Mouse (Mus musculus): ENCODE results near the gene Taar7f.
"Not testable (repeated sequence)": the region's sequence is repeated elsewhere in the genome, so short reads cannot be mapped to it uniquely, and the experiment has no call there.

Gene Taar7f
- long read RNA-seq, experiment 1: 0 reads
- long read RNA-seq, experiment 2: 0 reads

DNA sequence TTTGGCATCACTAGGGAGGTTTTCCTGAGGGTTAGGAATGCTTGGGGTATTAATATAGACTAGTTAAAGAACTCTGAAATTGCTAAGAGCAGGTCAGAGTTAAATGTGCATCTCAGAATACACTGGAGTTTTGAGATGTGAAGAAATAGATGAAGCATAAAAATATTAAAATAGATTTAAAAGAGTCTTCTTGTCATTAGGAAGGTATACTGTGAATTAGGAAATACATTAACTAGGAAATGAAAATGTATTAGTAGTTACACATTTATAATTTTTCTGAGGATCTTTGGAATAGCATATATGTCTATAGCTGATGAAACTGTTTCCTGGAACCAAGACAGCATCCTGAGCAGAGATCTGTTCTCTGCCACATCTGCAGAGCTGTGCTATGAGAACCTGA lies at the start of gene Taar7f:
Gene Taar7f, plus strand, starts transcription at position 301 of the 400 bp plus-strand sequence.
- intact Hi-C loops (cut with DNase I): no loop called here

- intact Hi-C loops (cut with DNase I): no loop called here
These were observed 49.7 kb upstream of the Taar7f start, which contains the start of gene Taar7b for GRCm38 (mm10) chr10:23999639-24000038. Gene Taar7b, plus strand, starts transcription at chr10:23999939.

DNA sequence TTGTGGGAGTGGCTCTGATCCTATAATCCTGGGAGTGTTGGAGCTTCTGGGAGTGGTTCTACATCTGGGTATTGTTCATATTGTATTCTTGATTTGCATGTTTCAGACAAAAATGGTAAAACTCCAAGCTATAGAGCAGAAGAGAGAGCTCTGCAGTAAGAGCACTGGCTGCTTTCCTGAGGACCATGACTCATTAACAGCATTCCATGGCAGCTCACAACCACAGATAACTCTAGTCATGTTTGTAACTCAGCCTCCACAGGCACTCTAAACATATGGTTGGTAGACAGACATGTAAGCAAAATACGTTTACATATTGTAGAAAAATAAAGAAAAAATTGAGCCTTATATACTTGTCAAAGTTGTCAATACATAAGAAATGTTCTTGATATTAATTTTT lies 42.9 kb upstream of the Taar7f start:
- intact Hi-C loops (cut with DNase I): no loop called here

DNA sequence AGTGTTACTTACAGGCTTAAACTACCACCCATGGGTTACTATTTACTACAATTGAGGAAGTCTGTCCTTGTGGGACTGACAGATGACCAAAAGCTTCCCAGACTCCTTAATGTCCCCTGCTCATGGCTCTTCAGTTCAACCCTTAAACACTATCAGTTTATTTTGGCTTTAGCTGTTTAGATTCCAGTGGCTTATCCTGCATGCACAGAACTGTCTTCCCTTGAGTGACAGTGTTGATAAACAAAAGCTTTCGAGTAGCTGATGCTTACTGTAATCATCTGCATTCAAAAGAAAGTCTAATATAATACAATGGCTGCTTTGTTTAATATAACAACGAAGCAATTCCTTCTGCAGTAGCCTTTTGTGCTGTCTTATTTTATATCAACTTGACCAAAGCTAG lies 42.3 kb upstream of the Taar7f start:
- intact Hi-C loops (cut with DNase I): no loop called here

DNA sequence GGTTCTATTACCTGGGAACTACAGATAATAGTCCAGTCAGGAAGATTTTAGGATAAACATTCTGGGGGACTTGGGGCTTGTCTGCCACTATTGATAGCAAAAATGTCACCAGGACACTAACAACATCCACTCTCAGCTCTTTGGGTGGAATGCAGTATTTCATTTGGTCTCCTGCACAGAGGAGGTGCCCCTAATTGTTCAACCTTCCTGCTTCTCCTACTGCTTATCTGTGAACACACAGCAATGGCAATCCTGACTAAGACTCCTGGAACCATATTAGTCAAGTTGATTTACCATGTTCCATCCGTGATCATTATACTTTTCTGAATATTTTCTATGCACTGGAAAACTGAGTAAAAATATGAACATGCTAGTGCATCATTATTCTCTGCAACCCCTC lies 41.2 kb upstream of the Taar7f start:
- intact Hi-C loops (cut with DNase I): no loop called here

DNA sequence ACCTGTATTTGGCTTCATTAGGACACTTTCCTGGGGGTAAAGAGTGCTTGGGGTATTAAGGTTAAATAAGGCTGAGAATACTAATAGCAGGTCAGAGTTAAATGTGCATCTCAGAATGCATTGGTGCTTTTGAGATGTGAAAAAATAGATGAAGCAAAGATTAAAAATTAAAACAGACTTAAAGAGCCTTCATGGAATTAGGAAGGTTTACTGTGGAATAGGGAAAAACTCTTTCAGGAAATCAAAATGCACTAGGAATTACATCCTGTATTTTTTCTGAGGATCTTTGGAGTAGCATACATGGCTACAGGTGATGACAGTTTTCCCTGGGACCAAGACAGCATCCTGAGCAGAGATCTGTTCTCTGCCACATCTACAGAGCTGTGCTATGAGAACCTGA lies 22.4 kb upstream of the Taar7f start, which contains the start of gene Taar7d:
Gene Taar7d, plus strand, starts transcription at position 301 of the 400 bp plus-strand sequence.
- intact Hi-C loops (cut with DNase I): no loop called here

DNA sequence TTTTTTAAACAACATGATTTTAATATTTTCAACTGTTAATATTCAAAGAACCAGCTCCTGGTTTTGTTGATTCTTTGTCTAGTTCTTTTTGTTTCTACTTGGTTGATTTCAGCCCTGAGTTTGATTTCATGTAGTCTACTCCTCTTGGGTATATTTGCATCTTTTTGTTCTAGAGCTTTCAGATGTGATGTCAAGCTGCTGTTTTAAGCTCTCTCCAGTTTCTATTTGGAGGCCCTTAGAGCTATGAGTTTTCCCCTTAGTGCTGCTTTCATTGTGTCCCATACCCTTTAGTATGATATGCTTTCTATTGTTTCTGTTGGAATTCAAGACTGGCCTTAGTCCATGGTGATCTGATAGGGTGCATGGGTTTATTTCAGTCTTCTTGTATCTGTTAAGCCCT lies 18.0 kb upstream of the Taar7f start:
- intact Hi-C loops (cut with DNase I): no loop called here

- intact Hi-C loops (cut with DNase I): no loop called here
These were observed 12.0 kb upstream of the Taar7f start, which contains the start of gene Taar7e for GRCm38 (mm10) chr10:24037314-24037713. Gene Taar7e, plus strand, starts transcription at chr10:24037614.

- intact Hi-C loops (cut with DNase I): no loop called here
These were observed 9.0 kb upstream of the Taar7f start for GRCm38 (mm10) chr10:24040120-24040869.

- intact Hi-C loops (cut with DNase I): no loop called here
These were observed 2.7 kb downstream of the Taar7f start for GRCm38 (mm10) chr10:24052039-24052438.

DNA sequence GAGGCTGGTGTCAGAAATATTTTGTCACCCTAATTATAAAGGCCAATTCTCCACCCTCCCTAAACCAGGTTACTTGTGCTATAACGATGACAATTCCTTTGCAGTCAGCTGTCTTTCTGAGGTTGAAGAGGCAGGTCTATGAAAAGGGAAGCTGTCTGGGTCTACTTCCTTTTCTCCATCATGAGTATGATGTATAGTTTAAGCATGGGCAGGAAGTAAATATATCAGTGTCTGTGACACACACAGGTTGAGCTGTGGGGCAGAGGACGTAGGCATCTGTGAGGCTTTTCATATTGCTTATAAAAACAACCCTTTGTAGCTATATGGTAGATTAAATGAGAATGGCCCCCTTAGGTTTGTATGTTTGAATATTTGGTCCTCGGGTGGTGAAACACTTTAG lies 9.7 kb downstream of the Taar7f start:
- intact Hi-C loops (cut with DNase I): no loop called here

- intact Hi-C loops (cut with DNase I): not testable (repeated sequence)
These were observed 25.4 kb downstream of the Taar7f start for GRCm38 (mm10) chr10:24074751-24075150.

GRCm38 (mm10) chr10:24076200-24076599 lies 26.9 kb downstream of the Taar7f start, which contains the start of gene Taar8a:
Gene Taar8a, plus strand, starts transcription at chr10:24076500.
- intact Hi-C loops (cut with DNase I): not testable (repeated sequence)

DNA sequence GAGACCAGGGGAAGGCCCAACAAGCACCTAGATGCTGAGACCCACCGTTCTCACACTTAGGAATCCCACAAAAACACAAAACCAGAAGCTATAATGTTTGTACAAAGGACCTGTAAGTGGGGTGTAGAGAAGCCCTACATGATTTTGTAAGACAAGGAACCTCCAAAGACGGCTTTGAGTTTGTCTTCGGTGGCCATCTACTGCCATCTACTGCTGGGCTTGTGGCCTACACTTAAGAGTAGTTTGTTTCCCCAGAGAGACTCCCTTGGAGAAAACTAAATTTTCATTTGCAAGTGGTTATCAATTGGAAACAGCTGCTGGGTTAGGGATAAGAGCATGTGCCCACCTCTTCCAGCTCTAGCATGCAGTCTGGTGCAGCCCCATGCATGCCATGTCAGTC lies 30.9 kb downstream of the Taar7f start:
- intact Hi-C loops (cut with DNase I): loop anchor here (2.0 to 5.0 kb wide), 2 partner anchors 101 to 268 kb away; no protein-coding TSS in a partner anchor

DNA sequence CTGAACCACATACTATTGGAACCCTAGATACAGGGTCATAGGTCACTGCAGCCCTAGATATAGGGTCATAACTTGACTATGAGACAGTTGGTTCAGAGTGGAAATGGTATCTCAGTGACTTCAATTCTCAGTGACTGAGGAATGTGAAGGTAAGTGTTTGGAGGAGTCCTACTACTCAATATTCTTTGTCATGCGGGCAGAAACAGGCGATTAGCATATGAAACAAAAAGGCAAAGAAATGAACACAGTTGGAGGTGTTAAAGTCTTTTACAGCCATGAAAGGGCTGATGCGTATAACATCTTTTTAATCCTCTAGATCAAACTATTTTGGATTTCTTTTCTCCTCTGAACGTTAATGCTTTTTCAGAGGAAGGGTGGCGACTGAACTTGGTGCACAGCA lies 36.6 kb downstream of the Taar7f start:
- intact Hi-C loops (cut with DNase I): no loop called here

- intact Hi-C loops (cut with DNase I): no loop called here
These were observed 37.2 kb downstream of the Taar7f start for GRCm38 (mm10) chr10:24086555-24086954.

DNA sequence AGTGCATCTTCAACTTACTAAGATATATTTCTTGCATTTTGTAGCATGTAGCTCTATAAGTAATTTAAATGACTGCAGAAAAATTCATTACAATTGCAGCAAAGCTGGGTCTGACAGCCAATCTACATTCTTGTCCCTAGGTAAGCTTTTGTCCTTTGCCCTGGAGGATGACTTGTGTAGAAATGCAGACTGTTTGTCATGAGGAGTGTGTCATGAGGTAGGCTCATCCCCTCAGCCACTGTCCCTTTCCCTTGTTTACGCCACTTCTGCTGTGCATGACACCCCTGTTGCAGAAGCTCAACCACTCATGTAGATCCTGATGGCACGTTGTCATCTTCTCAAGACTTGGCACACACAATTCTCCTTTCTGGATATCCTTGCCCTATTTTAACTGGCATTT lies 37.9 kb downstream of the Taar7f start:
- intact Hi-C loops (cut with DNase I): no loop called here

DNA sequence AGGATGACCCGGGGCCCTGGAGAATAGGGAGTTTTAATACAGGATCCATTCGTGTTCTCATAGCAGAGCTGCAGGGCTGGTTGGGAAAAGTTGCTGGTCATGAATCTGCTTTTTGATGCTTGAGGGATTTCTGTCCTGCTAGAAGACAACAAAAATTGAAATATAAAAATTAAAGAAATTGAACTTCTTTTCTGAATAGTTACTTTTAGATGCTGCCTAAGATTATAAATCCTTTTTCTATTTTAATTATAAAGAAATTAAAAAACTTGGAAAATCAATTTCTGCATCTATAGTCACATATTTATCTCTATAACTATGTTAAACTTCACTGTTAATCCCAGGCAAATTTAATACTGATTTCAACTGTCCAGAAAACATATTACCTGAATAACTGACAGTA lies 42.9 kb downstream of the Taar7f start, which contains the start of gene Taar8b:
Gene Taar8b, minus strand, starts transcription at position 101 of the 400 bp plus-strand sequence.
- intact Hi-C loops (cut with DNase I): no loop called here

DNA sequence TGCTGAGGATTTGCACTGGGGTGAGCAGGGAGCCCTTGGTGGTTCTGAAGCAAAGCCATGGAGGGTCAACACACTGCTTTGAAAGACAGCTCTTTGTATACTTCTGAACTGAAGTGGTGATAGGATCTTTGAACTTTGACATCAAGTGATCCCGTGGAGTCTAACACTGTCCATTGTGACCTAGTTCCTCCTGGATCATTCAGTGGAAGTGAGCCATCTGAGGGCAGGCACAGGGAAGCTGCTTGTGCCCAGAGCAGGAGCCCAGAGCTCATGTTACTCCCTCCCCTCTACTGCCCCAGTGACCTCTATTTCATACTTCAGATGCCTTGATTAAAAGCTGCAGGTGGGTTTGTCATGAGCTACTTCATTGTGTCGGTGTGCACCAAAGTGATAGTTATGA lies 47.7 kb downstream of the Taar7f start:
- intact Hi-C loops (cut with DNase I): not testable (repeated sequence)

Data from adrenal gland (tissue).